Mouse (Mus musculus): Measurements from ENCODE around the gene Smpd3. TPM values are rescaled to one million over a fixed set of nuclear protein-coding genes. Genes with fewer than 3 reads are reported as not detected.

Smpd3 gene
- polyA plus RNA-seq, 1 experiment: not detected

DNA sequence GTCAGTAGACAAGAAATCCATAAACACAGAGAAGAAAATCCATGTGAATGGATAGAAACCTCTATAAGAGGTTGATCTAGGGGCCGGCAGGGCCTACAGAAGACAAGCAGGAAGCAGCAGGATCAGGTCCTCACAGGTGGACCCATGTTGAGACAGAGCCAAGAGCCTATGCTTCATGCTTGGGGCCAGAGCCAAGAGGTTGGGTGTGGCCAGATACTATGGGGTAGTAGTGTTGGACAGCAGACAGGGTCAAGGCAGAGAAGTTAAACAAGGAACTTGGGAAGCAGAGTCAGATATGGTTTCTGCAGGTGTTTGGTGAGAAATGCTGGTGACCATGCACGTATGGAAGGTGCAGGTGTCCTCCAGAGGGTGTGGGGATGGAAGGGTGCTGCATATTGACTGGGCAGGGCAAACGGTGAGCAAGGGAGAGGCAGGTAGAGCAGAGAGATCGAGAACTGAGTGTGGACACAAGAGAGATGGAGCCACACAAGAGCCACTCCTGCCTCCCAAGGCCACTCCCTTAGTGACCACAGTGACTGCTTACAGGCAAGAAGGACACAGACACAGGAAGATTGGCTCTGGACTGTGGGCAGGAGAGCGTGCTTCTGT lies 61.0 kb downstream of the Smpd3 start:
- TF ChIP-seq GATA1 (IDR thresholded peaks at IDR 0.05; ENCODE audit: low read length): no peak

DNA sequence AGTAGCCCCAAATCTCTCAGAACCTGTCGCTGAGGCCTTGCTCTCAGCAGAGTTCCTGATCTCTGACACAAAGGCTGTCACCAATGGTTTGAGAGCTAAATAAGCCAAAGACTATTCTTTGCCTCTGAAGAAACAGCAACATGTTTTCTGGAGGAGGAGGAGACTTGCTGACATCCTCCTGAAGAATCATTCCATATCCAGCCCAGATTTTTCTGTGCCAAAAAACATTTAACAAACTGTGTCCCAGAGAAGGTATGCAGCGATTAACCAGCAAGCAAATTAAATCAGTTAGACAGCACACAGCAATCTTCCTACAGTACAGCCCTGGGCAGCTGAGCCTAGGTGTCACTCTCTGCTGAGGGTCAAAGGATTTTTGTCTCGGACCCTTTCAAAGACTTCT lies 64.3 kb downstream of the Smpd3 start:
- TF ChIP-seq GATA1 (IDR thresholded peaks at IDR 0.05; ENCODE audit: low read length): no peak

DNA sequence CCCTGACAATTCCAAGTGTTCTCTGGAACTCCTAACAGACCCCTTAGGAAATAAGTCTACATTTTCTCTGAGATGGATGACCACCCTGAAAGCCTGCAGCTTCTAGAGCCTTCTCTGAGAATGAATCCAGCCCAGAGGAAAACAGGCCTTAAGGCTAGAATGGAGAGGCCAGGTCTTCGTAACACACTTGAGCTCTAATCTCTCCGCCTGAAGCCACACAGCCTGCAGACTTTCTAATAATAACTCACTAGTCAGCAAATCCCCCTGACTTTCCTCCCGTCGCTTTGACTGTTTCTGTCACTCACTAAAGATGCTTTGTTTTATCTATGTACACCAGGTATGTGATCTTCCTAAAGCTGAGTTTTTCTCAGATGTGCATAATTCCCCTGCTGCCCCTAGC lies 66.4 kb downstream of the Smpd3 start:
- no peak for TF ChIP-seq GATA1 (IDR thresholded peaks at IDR 0.05; ENCODE audit: low read length)

DNA sequence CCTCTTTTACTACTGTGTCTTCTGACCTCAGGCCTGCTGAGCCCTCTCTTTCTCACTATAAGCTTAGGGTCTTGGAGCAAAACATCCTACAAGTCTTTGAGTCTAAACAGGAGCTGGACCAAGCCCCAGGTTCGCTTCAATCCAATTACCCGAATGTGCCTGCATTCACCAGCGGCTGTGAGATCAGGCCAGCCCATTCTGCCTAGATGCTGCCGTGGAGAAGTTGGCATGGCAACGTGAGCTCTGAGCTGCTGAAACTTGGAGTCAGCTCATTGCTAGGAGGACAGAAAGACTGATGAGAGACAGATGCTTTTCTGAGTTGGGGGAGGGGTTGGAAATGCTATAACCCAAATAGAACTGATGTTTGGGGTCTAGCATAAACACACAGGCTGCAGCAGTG lies 67.0 kb downstream of the Smpd3 start:
- TF ChIP-seq GATA1 (IDR thresholded peaks at IDR 0.05; ENCODE audit: low read length): no peak

DNA sequence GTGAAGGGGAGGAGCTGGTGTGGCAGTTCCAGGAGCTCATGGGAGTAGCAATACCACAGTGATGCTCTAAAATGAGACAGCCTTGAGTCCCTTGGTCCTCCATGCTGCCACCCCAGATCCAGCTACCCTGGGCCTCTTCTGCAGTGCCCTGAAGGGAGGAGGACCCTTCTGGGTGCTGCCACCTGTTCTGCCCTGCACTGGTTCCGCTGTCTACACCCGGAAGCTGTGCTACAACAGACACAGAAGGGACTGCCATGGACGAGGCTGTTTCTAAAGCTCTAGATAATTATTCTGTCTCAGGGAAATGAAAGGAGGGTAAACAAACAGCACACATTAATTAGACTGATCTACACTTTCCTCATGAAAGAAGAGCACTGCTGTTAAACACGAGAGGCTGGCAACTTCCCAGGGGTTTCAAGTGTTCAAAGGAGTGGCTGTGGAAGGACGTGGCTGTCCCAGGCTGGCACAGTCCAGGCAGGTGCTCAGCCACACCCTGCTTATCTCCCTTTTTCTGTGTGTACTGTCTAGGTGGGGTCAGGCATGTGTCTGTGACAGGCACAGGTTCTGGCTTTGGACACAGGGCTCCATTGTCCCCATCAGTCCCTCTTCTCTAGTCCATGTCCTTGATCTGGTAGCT lies 69.0 kb downstream of the Smpd3 start:
- TF ChIP-seq GATA1 (IDR thresholded peaks at IDR 0.05; ENCODE audit: low read length): no peak

DNA sequence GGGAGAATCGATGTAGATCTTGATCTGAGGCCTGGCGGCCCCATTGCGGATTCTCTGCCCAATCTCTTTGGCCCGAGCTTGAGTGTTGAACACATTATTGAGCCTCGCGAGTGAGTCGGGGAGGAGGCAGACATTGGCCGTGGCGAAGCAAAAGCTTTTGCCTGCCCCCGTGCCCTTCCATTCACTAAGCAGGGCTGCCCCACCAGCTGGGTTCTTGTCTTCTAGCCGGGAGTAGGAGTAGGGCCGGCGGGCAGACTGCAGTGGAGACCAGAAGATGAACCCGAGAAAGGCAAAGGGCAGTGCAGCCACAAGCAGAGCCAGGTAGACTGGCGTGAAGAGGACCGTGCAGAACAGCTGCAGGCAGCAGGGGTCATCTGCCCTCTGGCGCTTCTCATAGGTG lies 72.4 kb downstream of the Smpd3 start:
- no peak for TF ChIP-seq GATA1 (IDR thresholded peaks at IDR 0.05; ENCODE audit: low read length)

DNA sequence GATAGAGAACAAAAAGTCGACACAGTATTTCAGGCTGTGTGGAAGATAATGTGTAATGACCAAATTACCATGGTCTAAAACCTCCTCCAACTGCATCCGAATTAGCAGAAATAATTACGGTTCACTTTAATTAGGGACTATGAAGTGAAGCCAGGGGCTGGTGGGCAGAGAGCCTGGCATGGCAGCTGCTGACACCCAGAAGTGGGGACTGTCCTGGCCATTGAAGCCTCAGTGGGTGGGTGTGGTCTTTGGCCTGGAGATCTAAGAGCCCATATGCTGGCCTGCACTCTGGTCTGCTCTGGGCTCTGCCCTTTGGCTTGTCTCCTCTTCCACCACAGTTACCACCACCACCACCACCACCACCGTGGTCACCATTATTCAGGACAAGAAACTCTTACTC lies 73.9 kb downstream of the Smpd3 start:
- TF ChIP-seq GATA1 (IDR thresholded peaks at IDR 0.05; ENCODE audit: low read length): no peak

DNA sequence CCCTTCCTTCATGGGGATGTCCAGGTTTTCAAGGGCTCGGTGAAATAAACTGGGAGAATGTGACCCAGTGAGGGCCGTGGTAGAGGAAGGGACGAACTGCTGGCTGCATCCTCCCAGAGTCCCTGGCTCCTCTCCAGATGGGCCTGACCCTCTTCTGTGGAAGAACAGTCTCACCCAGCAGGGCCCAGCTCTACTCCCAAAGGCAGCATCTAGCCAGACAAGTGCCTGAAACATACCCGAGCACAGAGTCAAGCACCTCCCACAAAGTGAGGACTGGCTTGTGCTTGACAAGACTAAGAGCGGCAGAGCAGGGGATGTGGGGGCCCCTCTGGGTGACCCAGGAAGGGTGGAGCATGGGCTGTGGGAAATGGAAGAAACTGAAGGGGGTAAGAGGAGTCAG lies 75.4 kb downstream of the Smpd3 start:
- TF ChIP-seq GATA1 (IDR thresholded peaks at IDR 0.05; ENCODE audit: low read length): no peak

DNA sequence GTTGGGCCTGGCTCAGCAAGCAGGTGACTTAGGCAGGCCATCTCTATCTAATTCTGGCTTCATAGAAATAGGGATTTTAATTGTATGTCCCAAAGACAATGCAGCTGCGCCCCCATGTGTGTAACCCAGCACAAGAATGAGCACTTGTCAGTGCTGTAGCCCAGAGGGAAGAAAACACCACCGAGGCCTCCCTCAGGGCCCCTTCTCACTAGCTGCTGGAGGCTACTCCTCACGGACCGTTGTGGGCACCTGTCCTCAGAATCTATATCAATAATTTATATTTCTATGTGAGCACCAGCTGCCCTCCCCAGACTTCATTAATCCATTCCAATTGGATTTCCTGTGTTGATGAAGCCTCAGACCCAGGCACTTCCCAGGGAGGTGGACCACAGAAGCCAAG lies 76.9 kb downstream of the Smpd3 start:
- TF ChIP-seq GATA1 (IDR thresholded peaks at IDR 0.05; ENCODE audit: low read length): no peak

DNA sequence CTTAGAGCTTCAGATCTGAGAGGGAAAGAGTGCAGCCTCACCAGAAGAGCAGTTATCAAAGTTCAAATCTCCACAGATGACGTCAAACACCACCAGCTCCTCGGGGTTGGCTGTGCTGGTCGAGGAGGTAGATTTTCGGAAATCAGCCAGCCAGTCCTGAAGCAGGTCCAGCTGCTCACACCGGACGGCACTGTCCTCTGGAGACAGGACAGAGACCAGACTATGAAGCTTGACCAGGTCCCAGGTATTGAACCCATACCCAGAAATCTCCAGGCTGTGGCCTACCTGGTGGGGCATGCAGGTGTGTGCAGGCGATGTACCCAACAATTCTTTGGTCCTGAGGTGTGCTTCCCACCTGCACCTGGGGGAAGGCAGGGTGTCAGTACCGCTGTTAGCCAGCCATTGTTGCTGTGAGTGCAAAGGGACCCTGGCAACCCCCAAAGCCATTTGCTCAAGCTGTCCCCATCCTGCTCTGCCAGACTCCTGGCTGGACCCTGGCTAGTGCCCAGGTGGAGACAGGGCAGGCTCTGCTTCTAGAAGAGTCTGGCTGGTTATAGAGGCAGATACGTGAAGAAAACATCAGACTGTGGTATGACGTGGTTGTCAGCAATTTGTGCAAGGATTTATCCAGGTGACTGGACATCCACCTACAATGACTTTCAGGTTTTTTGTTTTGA lies 78.1 kb downstream of the Smpd3 start:
- no peak for TF ChIP-seq GATA1 (IDR thresholded peaks at IDR 0.05; ENCODE audit: low read length)

DNA sequence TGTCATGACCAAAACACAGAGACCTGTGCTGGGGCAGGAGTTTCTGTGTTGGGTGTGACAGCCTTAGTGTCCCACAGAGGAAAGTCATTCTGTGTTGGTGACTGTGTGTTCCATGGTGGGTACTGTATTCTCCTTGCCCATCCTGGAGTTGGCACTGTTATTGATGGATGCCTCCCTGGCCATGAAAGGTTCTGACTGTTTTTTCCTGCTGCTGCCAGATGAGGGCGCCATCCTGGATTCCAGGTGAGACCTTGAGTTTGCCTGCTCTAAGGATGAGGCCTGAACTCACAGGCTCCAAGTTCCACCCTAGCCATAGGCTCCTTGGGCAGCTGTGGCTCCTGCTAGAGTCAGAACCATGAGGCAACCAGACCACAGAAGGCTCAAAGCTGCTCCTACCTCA lies 79.6 kb downstream of the Smpd3 start:
- no peak for TF ChIP-seq GATA1 (IDR thresholded peaks at IDR 0.05; ENCODE audit: low read length)

DNA sequence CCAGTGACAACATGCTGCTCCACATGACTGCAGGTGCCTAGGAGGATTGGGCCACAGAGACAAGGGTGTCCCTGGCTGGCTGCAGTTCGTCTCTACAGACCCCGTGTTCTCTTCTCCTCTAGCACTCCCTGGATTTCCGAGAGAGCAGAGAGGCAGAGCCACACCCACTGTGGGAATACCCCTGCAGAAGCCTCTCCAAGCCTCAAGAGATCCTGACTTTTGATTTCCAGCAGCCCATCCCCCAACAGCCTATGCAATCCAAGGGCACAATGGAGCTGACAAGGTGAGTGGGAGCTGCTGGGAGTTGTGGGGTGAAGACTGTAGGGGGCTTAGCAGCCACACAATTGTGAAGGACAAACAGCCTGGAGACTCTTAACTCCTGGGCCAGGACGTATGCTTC lies 87.6 kb downstream of the Smpd3 start:
- TF ChIP-seq GATA1 (IDR thresholded peaks at IDR 0.05; ENCODE audit: low read length): no peak

DNA sequence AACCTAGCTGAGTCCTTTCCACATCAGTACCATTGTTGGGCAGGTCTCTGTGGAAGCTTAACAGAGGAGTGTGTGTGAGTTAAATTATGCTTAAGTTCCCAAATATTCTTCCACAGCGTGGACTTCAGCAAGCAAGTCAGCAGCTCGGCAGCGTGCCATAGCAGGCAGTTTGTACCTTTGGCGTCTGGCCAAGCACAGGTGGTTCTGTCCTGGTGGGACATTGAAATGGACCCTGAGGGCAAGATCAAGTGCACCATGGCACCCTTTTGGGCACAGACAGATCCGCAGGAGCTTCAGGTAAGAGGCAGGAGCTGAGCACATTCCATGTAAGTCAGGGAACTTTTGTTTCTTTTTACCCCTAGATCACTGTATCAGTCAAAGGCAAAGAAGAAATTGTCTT lies 100.7 kb downstream of the Smpd3 start:
- no peak for TF ChIP-seq GATA1 (IDR thresholded peaks at IDR 0.05; ENCODE audit: low read length)

DNA sequence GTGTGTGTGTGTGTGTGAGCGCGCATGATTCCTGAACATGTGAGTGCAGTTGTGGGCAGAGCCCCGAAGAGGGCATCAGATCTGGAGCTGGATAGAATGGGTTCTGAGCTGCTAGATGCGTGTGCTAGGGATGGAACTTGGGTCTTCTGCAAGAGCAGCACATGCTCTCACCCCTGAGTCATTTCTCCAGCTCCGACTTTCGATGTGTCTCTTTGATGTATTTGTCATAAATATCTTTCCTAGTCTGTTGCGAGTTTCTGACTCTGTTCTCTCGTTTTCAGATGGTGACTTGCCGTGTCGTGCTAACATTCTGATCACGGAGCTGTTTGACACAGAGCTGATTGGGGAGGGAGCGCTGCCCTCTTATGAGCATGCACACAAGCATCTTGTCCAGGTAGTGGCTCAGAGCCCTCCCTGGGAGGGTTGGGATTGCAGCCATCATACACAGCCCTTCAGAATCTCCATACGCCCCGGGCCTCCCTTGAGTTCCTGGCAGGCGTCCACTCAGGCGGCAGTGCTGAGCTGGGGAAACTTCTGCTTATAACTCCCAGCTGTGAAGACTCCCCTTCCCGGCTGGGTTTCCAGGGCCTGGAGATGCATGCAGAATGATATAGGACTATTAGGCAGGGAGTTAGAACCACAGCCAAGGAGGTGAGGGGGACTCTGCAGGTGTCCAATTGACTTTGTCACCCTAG lies 103.1 kb downstream of the Smpd3 start:
- TF ChIP-seq GATA1 (IDR thresholded peaks at IDR 0.05; ENCODE audit: low read length): no peak

DNA sequence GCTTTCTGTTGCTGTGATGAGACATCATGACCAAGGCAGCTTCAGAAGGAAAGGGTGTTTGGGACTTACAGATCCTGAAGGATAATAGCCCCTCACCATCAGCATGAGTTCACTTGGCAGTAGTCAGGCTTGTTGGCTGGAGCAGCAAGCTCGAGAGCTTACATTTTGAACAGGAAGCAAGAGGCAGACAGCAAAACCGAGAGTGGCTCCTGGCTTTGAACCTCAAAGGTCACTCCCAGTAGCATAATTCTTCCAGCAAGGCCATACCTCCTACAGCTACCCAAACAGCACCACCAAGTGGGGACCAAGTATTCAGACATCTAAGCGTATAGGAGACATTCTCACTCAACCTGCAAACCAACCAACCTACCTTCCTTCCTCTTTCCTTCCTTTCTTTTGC lies 105.0 kb downstream of the Smpd3 start:
- TF ChIP-seq GATA1 (IDR thresholded peaks at IDR 0.05; ENCODE audit: low read length): no peak

DNA sequence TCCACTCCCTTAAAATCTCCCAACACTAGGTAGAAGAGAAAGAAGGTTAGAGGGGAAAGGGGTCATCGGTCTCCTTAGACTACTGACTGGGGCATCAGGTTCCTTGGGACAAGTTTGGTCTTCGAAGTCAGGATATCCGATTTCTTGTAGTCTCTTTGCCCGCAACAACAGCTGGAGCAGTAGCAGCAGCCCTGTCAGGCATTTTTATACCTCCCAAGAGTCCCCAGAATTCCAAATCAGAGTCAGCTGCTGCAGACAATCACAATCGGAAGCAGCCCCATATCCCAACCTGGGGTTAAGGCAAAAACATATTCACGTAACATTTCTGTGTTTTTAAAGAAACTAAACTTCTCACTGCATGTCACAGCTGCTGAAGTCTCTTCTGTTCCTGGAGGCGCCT lies 106.3 kb downstream of the Smpd3 start:
- TF ChIP-seq GATA1 (IDR thresholded peaks at IDR 0.05; ENCODE audit: low read length): no peak

Data from G1E-ER4 (cell line).